Mouse (Mus musculus): ENCODE measurements around the gene Stfa3. TPM values are rescaled to one million over a fixed set of nuclear protein-coding genes. Genes with fewer than 3 reads are reported as not detected.
"Not testable (repeated sequence)": the region's sequence is repeated elsewhere in the genome, so short reads cannot be mapped to it uniquely, and the experiment has no call there.

Gene Stfa3
- polyA plus RNA-seq, 1 experiment from 2014 or later = not detected

GRCm38 (mm10) chr16:36469955-36470478, 14.8 kb upstream of the Stfa3 start:
- ATAC-seq (replicated peaks; ENCODE audit: insufficient number of reproducible peaks, low FRiP score, low TSS enrichment) = no peak
- no peak overlapping the region for H3K9ac ChIP-seq (ENCODE audit: low read depth, low read length)
- WGBS (ENCODE audit: insufficient replicate concordance) = 6% methylated on average over 2 of the region's 2 CpGs

GRCm38 (mm10) chr16:36469367-36469766, 14.2 kb upstream of the Stfa3 start:
- WGBS (ENCODE audit: insufficient replicate concordance) = 89% methylated on average over 9 of the region's 9 CpGs
- H3K4me2 ChIP-seq = no peak overlapping the region

More at GRCm38 (mm10) chr16:36469955-36470478, 14.8 kb upstream of the Stfa3 start:
- Histone ChIP-seq H3K36me3 (ENCODE audit: control insufficient read depth, insufficient read depth, low read length) (no peaks in the 10 kb centered on the region), H3K4me1 (ENCODE audit: control insufficient read depth, insufficient read depth, low read length) (no peaks in the 10 kb centered on the region), H3K4me2 (no peak overlapping the region), H3K27ac (ENCODE audit: low read depth, low read length) (no peak overlapping the region), H3K9me3 (replicated peaks; ENCODE audit: control insufficient read depth, low read length) (no peaks in the 10 kb centered on the region), H3K4me3 (ENCODE audit: low read depth, low read length) (no peak overlapping the region), H3K27me3 (ENCODE audit: control insufficient read depth, insufficient read depth, low read length) (no peaks in the 10 kb centered on the region)

GRCm38 (mm10) chr16:36468862-36469261, 13.7 kb upstream of the Stfa3 start:
- Histone ChIP-seq H3K9ac (ENCODE audit: low read depth, low read length) (no peak overlapping the region), H3K27ac (ENCODE audit: low read depth, low read length) (no peak overlapping the region), H3K4me3 (ENCODE audit: low read depth, low read length) (no peak overlapping the region), H3K4me1 (ENCODE audit: control insufficient read depth, insufficient read depth, low read length) (no peaks in the 10 kb centered on the region), H3K36me3 (ENCODE audit: control insufficient read depth, insufficient read depth, low read length) (no peaks in the 10 kb centered on the region), H3K9me3 (replicated peaks; ENCODE audit: control insufficient read depth, low read length) (no peaks in the 10 kb centered on the region), H3K4me2 (no peak overlapping the region), H3K27me3 (ENCODE audit: control insufficient read depth, insufficient read depth, low read length) (no peaks in the 10 kb centered on the region)
- no peak for ATAC-seq (replicated peaks; ENCODE audit: insufficient number of reproducible peaks, low FRiP score, low TSS enrichment)
- 67% methylated on average over 4 of the region's 4 CpGs for WGBS (ENCODE audit: insufficient replicate concordance)

More at GRCm38 (mm10) chr16:36469367-36469766, 14.2 kb upstream of the Stfa3 start:
- H3K9me3 ChIP-seq (replicated peaks; ENCODE audit: control insufficient read depth, low read length) = no peaks in the 10 kb centered on the region
- H3K36me3 ChIP-seq (ENCODE audit: control insufficient read depth, insufficient read depth, low read length) = no peaks in the 10 kb centered on the region
- H3K9ac ChIP-seq (ENCODE audit: low read depth, low read length) = no peak overlapping the region
- H3K27me3 ChIP-seq (ENCODE audit: control insufficient read depth, insufficient read depth, low read length) = no peaks in the 10 kb centered on the region
- ATAC-seq (replicated peaks; ENCODE audit: insufficient number of reproducible peaks, low FRiP score, low TSS enrichment) = no peak
- H3K4me1 ChIP-seq (ENCODE audit: control insufficient read depth, insufficient read depth, low read length) = no peaks in the 10 kb centered on the region
- H3K4me3 ChIP-seq (ENCODE audit: low read depth, low read length) = no peak overlapping the region
- H3K27ac ChIP-seq (ENCODE audit: low read depth, low read length) = no peak overlapping the region

GRCm38 (mm10) chr16:36467936-36468335, 12.7 kb upstream of the Stfa3 start:
- no peak overlapping the region for H3K9ac ChIP-seq (ENCODE audit: low read depth, low read length)
- no peaks in the 10 kb centered on the region for H3K9me3 ChIP-seq (replicated peaks; ENCODE audit: control insufficient read depth, low read length)
- no peaks in the 10 kb centered on the region for H3K4me1 ChIP-seq (ENCODE audit: control insufficient read depth, insufficient read depth, low read length)
- ATAC-seq (replicated peaks; ENCODE audit: insufficient number of reproducible peaks, low FRiP score, low TSS enrichment) = no peak
- no peak overlapping the region for H3K4me2 ChIP-seq
- H3K4me3 ChIP-seq (ENCODE audit: low read depth, low read length) = no peak overlapping the region
- 46% methylated on average over 2 of the region's 2 CpGs for WGBS (ENCODE audit: insufficient replicate concordance)
- no peaks in the 10 kb centered on the region for H3K27me3 ChIP-seq (ENCODE audit: control insufficient read depth, insufficient read depth, low read length)
- H3K27ac ChIP-seq (ENCODE audit: low read depth, low read length) = no peak overlapping the region
- H3K36me3 ChIP-seq (ENCODE audit: control insufficient read depth, insufficient read depth, low read length) = no peaks in the 10 kb centered on the region

GRCm38 (mm10) chr16:36465436-36465835, 10.2 kb upstream of the Stfa3 start:
- Histone ChIP-seq H3K27me3 (ENCODE audit: control insufficient read depth, insufficient read depth, low read length) (no peaks in the 10 kb centered on the region), H3K4me2 (no peak overlapping the region), H3K9me3 (replicated peaks; ENCODE audit: control insufficient read depth, low read length) (no peaks in the 10 kb centered on the region), H3K36me3 (ENCODE audit: control insufficient read depth, insufficient read depth, low read length) (no peaks in the 10 kb centered on the region), H3K27ac (ENCODE audit: low read depth, low read length) (no peak overlapping the region), H3K9ac (ENCODE audit: low read depth, low read length) (no peak overlapping the region), H3K4me1 (ENCODE audit: control insufficient read depth, insufficient read depth, low read length) (no peaks in the 10 kb centered on the region), H3K4me3 (ENCODE audit: low read depth, low read length) (no peak overlapping the region)
- 86% methylated on average over 3 of the region's 3 CpGs for WGBS (ENCODE audit: insufficient replicate concordance)
- ATAC-seq (replicated peaks; ENCODE audit: insufficient number of reproducible peaks, low FRiP score, low TSS enrichment) = no peak

- no peaks in the 10 kb centered on the region for H3K9me3 ChIP-seq (replicated peaks; ENCODE audit: control insufficient read depth, low read length)
- 72% methylated on average over 4 of the region's 4 CpGs for WGBS (ENCODE audit: insufficient replicate concordance)
- no peak overlapping the region for H3K4me3 ChIP-seq (ENCODE audit: low read depth, low read length)
- H3K4me2 ChIP-seq = no peak overlapping the region
- H3K36me3 ChIP-seq (ENCODE audit: control insufficient read depth, insufficient read depth, low read length) = no peaks in the 10 kb centered on the region
- no peak for ATAC-seq (replicated peaks; ENCODE audit: insufficient number of reproducible peaks, low FRiP score, low TSS enrichment)
- H3K27ac ChIP-seq (ENCODE audit: low read depth, low read length) = no peak overlapping the region
- no peaks in the 10 kb centered on the region for H3K4me1 ChIP-seq (ENCODE audit: control insufficient read depth, insufficient read depth, low read length)
- no peaks in the 10 kb centered on the region for H3K27me3 ChIP-seq (ENCODE audit: control insufficient read depth, insufficient read depth, low read length)
- H3K9ac ChIP-seq (ENCODE audit: low read depth, low read length) = no peak overlapping the region
These were observed 8.9 kb upstream of the Stfa3 start for GRCm38 (mm10) chr16:36464076-36464475.

GRCm38 (mm10) chr16:36460426-36460825, 5.2 kb upstream of the Stfa3 start:
- no peaks in the 10 kb centered on the region for H3K9me3 ChIP-seq (replicated peaks; ENCODE audit: control insufficient read depth, low read length)
- H3K27me3 ChIP-seq (ENCODE audit: control insufficient read depth, insufficient read depth, low read length) = no peaks in the 10 kb centered on the region
- H3K36me3 ChIP-seq (ENCODE audit: control insufficient read depth, insufficient read depth, low read length) = no peaks in the 10 kb centered on the region
- ATAC-seq (replicated peaks; ENCODE audit: insufficient number of reproducible peaks, low FRiP score, low TSS enrichment) = no peak
- whole genome bisulfite sequencing (ENCODE audit: insufficient replicate concordance) = 54% methylated on average over 2 of the region's 2 CpGs
- no peak overlapping the region for H3K9ac ChIP-seq (ENCODE audit: low read depth, low read length)
- no peak overlapping the region for H3K27ac ChIP-seq (ENCODE audit: low read depth, low read length)
- no peak overlapping the region for H3K4me3 ChIP-seq (ENCODE audit: low read depth, low read length)
- no peaks in the 10 kb centered on the region for H3K4me1 ChIP-seq (ENCODE audit: control insufficient read depth, insufficient read depth, low read length)
- H3K4me2 ChIP-seq = no peak overlapping the region

GRCm38 (mm10) chr16:36420979-36421378, 34.2 kb downstream of the Stfa3 start:
- 76% methylated on average over 1 of the region's 1 CpGs for WGBS (ENCODE audit: insufficient replicate concordance)
- H3K27ac ChIP-seq (ENCODE audit: low read depth, low read length); H3K36me3 ChIP-seq (ENCODE audit: control insufficient read depth, insufficient read depth, low read length); H3K27me3 ChIP-seq (ENCODE audit: control insufficient read depth, insufficient read depth, low read length); ATAC-seq (replicated peaks; ENCODE audit: insufficient number of reproducible peaks, low FRiP score, low TSS enrichment); H3K9me3 ChIP-seq (replicated peaks; ENCODE audit: control insufficient read depth, low read length); H3K4me2 ChIP-seq; H3K4me1 ChIP-seq (ENCODE audit: control insufficient read depth, insufficient read depth, low read length); H3K9ac ChIP-seq (ENCODE audit: low read depth, low read length); H3K4me3 ChIP-seq (ENCODE audit: low read depth, low read length): not testable (repeated sequence)

- no peaks in the 10 kb centered on the region for H3K36me3 ChIP-seq (ENCODE audit: control insufficient read depth, insufficient read depth, low read length)
- no peaks in the 10 kb centered on the region for H3K27me3 ChIP-seq (ENCODE audit: control insufficient read depth, insufficient read depth, low read length)
- H3K4me1 ChIP-seq (ENCODE audit: control insufficient read depth, insufficient read depth, low read length) = no peaks in the 10 kb centered on the region
- ATAC-seq (replicated peaks; ENCODE audit: insufficient number of reproducible peaks, low FRiP score, low TSS enrichment) = no peak
- H3K4me2 ChIP-seq = no peak within 1 kb of the TSS
- no peak within 1 kb of the TSS for H3K4me3 ChIP-seq (ENCODE audit: low read depth, low read length)
- H3K9me3 ChIP-seq (replicated peaks; ENCODE audit: control insufficient read depth, low read length) = no peaks in the 10 kb centered on the region
- H3K9ac ChIP-seq (ENCODE audit: low read depth, low read length) = no peak within 1 kb of the TSS
- H3K27ac ChIP-seq (ENCODE audit: low read depth, low read length) = no peak within 1 kb of the TSS
These were observed 46.8 kb downstream of the Stfa3 start, which contains the start of gene Stfa2 for GRCm38 (mm10) chr16:36408357-36408756. Stfa2 (minus strand) TSS chr16:36408457.

Data from heart, embryonic 11.5 days (tissue).